Mouse (Mus musculus): ENCODE data around the gene Hist1h1e. TPM values are rescaled to one million over a fixed set of nuclear protein-coding genes. Genes with fewer than 3 reads are reported as not detected.
"Not testable (repeated sequence)": the region's sequence is repeated elsewhere in the genome, so short reads cannot be mapped to it uniquely, and the experiment has no call there.

Hist1h1e gene
- 9.6 and 10.8 TPM in 2 replicates for polyA plus RNA-seq (2015; fragmentation: Nextera tagmentation; extraction: Ambion mirVana)

GRCm38 (mm10) chr13:23622175-23622671, at the start of gene Hist1h1e:
Gene Hist1h1e, minus strand, starts transcription at chr13:23622558.
- H3K4me3 ChIP-seq = peak within 1 kb of the TSS; percentile 69
- peak; percentile 92 for ATAC-seq (replicated peaks; ENCODE audit: insufficient number of reproducible peaks, insufficient read depth, low FRiP score, low read depth)
- H3K9me3 ChIP-seq (replicated peaks) = not testable (repeated sequence)

GRCm38 (mm10) chr13:23662536-23662935, 40.2 kb upstream of the Hist1h1e start:
- WGBS = 56% methylated on average over 3 of the region's 3 CpGs
- Histone ChIP-seq H3K9me3 (replicated peaks) (no peaks in the 10 kb centered on the region), H3K4me2 (no peak overlapping the region), H3K9ac (no peak overlapping the region), H3K4me1 (replicated peaks) (no peaks in the 10 kb centered on the region), H3K36me3 (no peaks in the 10 kb centered on the region), H3K4me3 (no peak overlapping the region), H3K27ac (no peak overlapping the region), H3K27me3 (no peaks in the 10 kb centered on the region)
- ATAC-seq (replicated peaks; ENCODE audit: insufficient number of reproducible peaks, insufficient read depth, low FRiP score, low read depth) = no peak

More at GRCm38 (mm10) chr13:23622175-23622671, at the start of gene Hist1h1e:
- Histone ChIP-seq H3K9ac (peak within 1 kb of the TSS; percentile 92), H3K4me2 (peak within 1 kb of the TSS; percentile 88), H3K27ac (peak within 1 kb of the TSS; percentile 97)
- H3K27me3 ChIP-seq; H3K4me1 ChIP-seq (replicated peaks); H3K36me3 ChIP-seq: not testable (repeated sequence)
- under 1% methylated on average over 53 of the region's 53 CpGs for WGBS

- ATAC-seq (replicated peaks; ENCODE audit: insufficient number of reproducible peaks, insufficient read depth, low FRiP score, low read depth) = no peak
- no peak overlapping the region for H3K4me3 ChIP-seq
- no peaks in the 10 kb centered on the region for H3K36me3 ChIP-seq
- H3K9ac ChIP-seq = no peak overlapping the region
- no peak overlapping the region for H3K27ac ChIP-seq
- WGBS = 61% methylated on average over 6 of the region's 6 CpGs
- no peak overlapping the region for H3K4me2 ChIP-seq
- H3K9me3 ChIP-seq (replicated peaks) = no peaks in the 10 kb centered on the region
- H3K27me3 ChIP-seq = no peaks in the 10 kb centered on the region
- no peaks in the 10 kb centered on the region for H3K4me1 ChIP-seq (replicated peaks)
Observed at GRCm38 (mm10) chr13:23659636-23660366, 37.4 kb upstream of the Hist1h1e start.

- Histone ChIP-seq H3K4me1 (replicated peaks) (no peaks in the 10 kb centered on the region), H3K4me3 (no peak overlapping the region), H3K9ac (no peak overlapping the region), H3K27ac (no peak overlapping the region), H3K27me3 (no peaks in the 10 kb centered on the region), H3K9me3 (replicated peaks) (no peaks in the 10 kb centered on the region), H3K4me2 (no peak overlapping the region), H3K36me3 (no peaks in the 10 kb centered on the region)
- no peak for ATAC-seq (replicated peaks; ENCODE audit: insufficient number of reproducible peaks, insufficient read depth, low FRiP score, low read depth)
- WGBS = 29% methylated on average over 1 of the region's 1 CpGs
Observed at GRCm38 (mm10) chr13:23630653-23631052, 8.3 kb upstream of the Hist1h1e start.

GRCm38 (mm10) chr13:23622861-23623450, 598 bp upstream of the Hist1h1e start:
- Histone ChIP-seq H3K9ac (peak overlapping the region; percentile 21; the same call in 1 of the 2 replicates), H3K27ac (peak overlapping the region; percentile 60; the same call in 1 of the 2 replicates), H3K27me3 (no peaks in the 10 kb centered on the region), H3K4me2 (peak overlapping the region; percentile 88), H3K36me3 (no peaks in the 10 kb centered on the region), H3K4me1 (replicated peaks) (peaks cover 10% of the 10 kb centered on the region; the same call in 1 of the 2 replicates), H3K4me3 (peak overlapping the region; percentile 69), H3K9me3 (replicated peaks) (no peaks in the 10 kb centered on the region)
- 29% methylated on average over 7 of the region's 7 CpGs for WGBS
- ATAC-seq (replicated peaks; ENCODE audit: insufficient number of reproducible peaks, insufficient read depth, low FRiP score, low read depth) = no peak

- 0% methylated on average over 18 of the region's 18 CpGs for WGBS
- peaks cover 10% of the 10 kb centered on the region; the same call in 1 of the 2 replicates for H3K4me1 ChIP-seq (replicated peaks)
- H3K4me2 ChIP-seq = peak overlapping the region; percentile 88
- H3K36me3 ChIP-seq = no peaks in the 10 kb centered on the region
- H3K27me3 ChIP-seq = no peaks in the 10 kb centered on the region
- peak; percentile 90 for ATAC-seq (replicated peaks; ENCODE audit: insufficient number of reproducible peaks, insufficient read depth, low FRiP score, low read depth)
- H3K9ac ChIP-seq = peak overlapping the region; percentile 92
- H3K9me3 ChIP-seq (replicated peaks) = no peaks in the 10 kb centered on the region
- H3K27ac ChIP-seq = peak overlapping the region; percentile 97
- peak overlapping the region; percentile 69 for H3K4me3 ChIP-seq
Observed at GRCm38 (mm10) chr13:23621532-23622174, 705 bp downstream of the Hist1h1e start.

GRCm38 (mm10) chr13:23620733-23621531, 1.4 kb downstream of the Hist1h1e start, which contains the start of gene Hist1h2be:
Gene Hist1h2be, minus strand, starts transcription at chr13:23621124.
- Histone ChIP-seq H3K36me3 (no peaks in the 10 kb centered on the region), H3K27me3 (no peaks in the 10 kb centered on the region), H3K4me2 (peak within 1 kb of the TSS; percentile 88), H3K9ac (peak within 1 kb of the TSS; percentile 92), H3K4me1 (replicated peaks) (peaks cover 10% of the 10 kb centered on the region; the same call in 1 of the 2 replicates), H3K27ac (peak within 1 kb of the TSS; percentile 97), H3K4me3 (peak within 1 kb of the TSS; percentile 69), H3K9me3 (replicated peaks) (no peaks in the 10 kb centered on the region)
- WGBS = under 1% methylated on average over 27 of the region's 27 CpGs
- peak; percentile 82 for ATAC-seq (replicated peaks; ENCODE audit: insufficient number of reproducible peaks, insufficient read depth, low FRiP score, low read depth)

GRCm38 (mm10) chr13:23620056-23620732, 2.2 kb downstream of the Hist1h1e start:
- H3K4me1 ChIP-seq (replicated peaks) = peaks cover 10% of the 10 kb centered on the region; the same call in 1 of the 2 replicates
- H3K9ac ChIP-seq = peak overlapping the region; percentile 92
- ATAC-seq (replicated peaks; ENCODE audit: insufficient number of reproducible peaks, insufficient read depth, low FRiP score, low read depth) = no peak
- peak overlapping the region; percentile 97 for H3K27ac ChIP-seq
- peak overlapping the region; percentile 88 for H3K4me2 ChIP-seq
- H3K36me3 ChIP-seq = no peaks in the 10 kb centered on the region
- H3K4me3 ChIP-seq = peak overlapping the region; percentile 69
- no peaks in the 10 kb centered on the region for H3K27me3 ChIP-seq
- H3K9me3 ChIP-seq (replicated peaks) = no peaks in the 10 kb centered on the region
- 49% methylated on average over 12 of the region's 12 CpGs for WGBS

GRCm38 (mm10) chr13:23611638-23612037, 10.7 kb downstream of the Hist1h1e start:
- WGBS = 87% methylated on average over 3 of the region's 3 CpGs
- H3K4me1 ChIP-seq (replicated peaks) = no peaks in the 10 kb centered on the region

GRCm38 (mm10) chr13:23610393-23610792, 12.0 kb downstream of the Hist1h1e start:
- Histone ChIP-seq H3K4me3 (no peak overlapping the region), H3K27me3 (no peaks in the 10 kb centered on the region), H3K9ac (no peak overlapping the region), H3K4me1 (replicated peaks) (no peaks in the 10 kb centered on the region), H3K9me3 (replicated peaks) (no peaks in the 10 kb centered on the region), H3K4me2 (no peak overlapping the region), H3K27ac (no peak overlapping the region), H3K36me3 (no peaks in the 10 kb centered on the region)
- no peak for ATAC-seq (replicated peaks; ENCODE audit: insufficient number of reproducible peaks, insufficient read depth, low FRiP score, low read depth)
- WGBS = 67% methylated on average over 2 of the region's 2 CpGs

More at GRCm38 (mm10) chr13:23611638-23612037, 10.7 kb downstream of the Hist1h1e start:
- Histone ChIP-seq H3K9ac (no peak overlapping the region), H3K9me3 (replicated peaks) (no peaks in the 10 kb centered on the region), H3K4me2 (no peak overlapping the region), H3K27me3 (no peaks in the 10 kb centered on the region), H3K36me3 (no peaks in the 10 kb centered on the region), H3K4me3 (no peak overlapping the region), H3K27ac (no peak overlapping the region)
- ATAC-seq (replicated peaks; ENCODE audit: insufficient number of reproducible peaks, insufficient read depth, low FRiP score, low read depth) = no peak
